Mouse (Mus musculus) bone marrow, adult 2 months (tissue): Measurements from ENCODE around the gene Phf19.

ENCODE experiments used
- CTCF ChIP-seq: fragments of 200-500 bp; IDR thresholded peaks from 2 replicates; pipeline ENCODE4 v1.5.1; 2011; ENCODE audit warnings: low read length, control low read depth; ENCODE audit not compliant: control insufficient read depth, insufficient read depth
- POLR2A ChIP-seq: fragments of 200-500 bp; IDR thresholded peaks from 2 replicates; pipeline ENCODE4 v1.6.1; 2011; ENCODE audit warnings: low read depth, mild to moderate bottlenecking, control low read depth, low read length, borderline replicate concordance; ENCODE audit not compliant: control insufficient read depth

GRCm38 (mm10) chr2:34914823-34915082, 927 bp upstream of the Phf19 start:
- TF ChIP-seq CTCF (no peak), POLR2A (no peak)
